21 mouse cellular contexts compared by ENCODE assay signal in the genomic region with DNA sequence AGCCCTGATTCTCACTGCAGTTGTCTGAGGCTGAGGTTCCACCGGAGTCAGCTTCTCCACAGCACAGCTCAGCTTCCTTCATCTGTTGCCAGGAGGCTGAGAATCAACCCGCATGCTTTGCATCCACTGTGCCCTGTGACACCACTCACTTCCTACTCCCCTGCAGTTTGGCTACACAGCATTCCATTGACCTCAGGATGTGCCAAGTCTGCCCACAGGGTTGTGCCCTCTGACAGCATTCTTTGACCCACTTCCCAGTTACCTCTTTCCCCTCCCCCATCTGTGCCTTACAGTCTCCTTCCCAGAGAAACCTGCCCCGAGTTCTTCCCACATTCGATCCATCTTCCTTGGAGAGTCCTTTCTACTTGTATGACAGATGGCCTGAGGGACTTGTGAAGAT. TPM values are rescaled to one million over a fixed set of nuclear protein-coding genes. Genes with fewer than 3 reads are reported as not detected.
DNase-seq lines count a peak whose midpoint lies in the region; ATAC-seq lines count a peak whose summit lies in the region.
"Had no signal": no experiment of that assay in that cellular context is flagged by ENCODE, and none has a peak within 500 bp of the region (broad histone marks: within the 10 kb centered on the region; RNA-seq: fewer than 3 reads in every experiment).

No protein-coding gene starts in this region.

- DNase-seq in cerebellum, adult 8-10 months = peak; percentile 20
- no peak for DNase-seq in cerebellum, postnatal 10 days
- DNase-seq in midbrain, embryonic 11.5 days (ENCODE audit: low spot score, missing footprints) = peak; percentile 64
- no peak for DNase-seq in midbrain, embryonic 14.5 days
- DNase-seq in fibroblast of lung, adult 2 months (ENCODE audit: low read depth) = peak; percentile 45
- no peak for DNase-seq in adrenal gland, adult 8-10 months
- no peak for DNase-seq in kidney, postnatal 36 days
- DNase-seq: adrenal gland, postnatal 36 days; cerebellum, adult 11 months; cerebellum, postnatal 14 days; gastrocnemius, postnatal 14 days had no signal

- no peaks in the 10 kb centered on the region for H3K9me3 ChIP-seq in midbrain, embryonic 11.5 days (ENCODE audit: control insufficient read depth, low read length)
- H3K9me3 ChIP-seq in midbrain, embryonic 14.5 days (ENCODE audit: control insufficient read depth, low read length) = no peaks in the 10 kb centered on the region
- H3K9me3 ChIP-seq: embryonic facial prominence, embryonic 12.5 days; forebrain, embryonic 12.5 days; heart, embryonic 12.5 days; hindbrain, embryonic 10.5 days; hindbrain, embryonic 15.5 days had no signal

- H3K27me3 ChIP-seq in midbrain, embryonic 11.5 days (ENCODE audit: control insufficient read depth, insufficient read depth, low read length) = peaks cover 2% of the 10 kb centered on the region; the same call in 1 of the 2 replicates
- H3K27me3 ChIP-seq in midbrain, embryonic 14.5 days (ENCODE audit: control insufficient read depth, insufficient read depth, low read length) = no peaks in the 10 kb centered on the region
- H3K27me3 ChIP-seq: hindbrain, embryonic 15.5 days had no signal

- H3K9ac ChIP-seq in midbrain, embryonic 11.5 days (ENCODE audit: low read length) = no peak overlapping the region
- H3K9ac ChIP-seq in midbrain, embryonic 14.5 days (replicated peaks; ENCODE audit: low read length) = no peak overlapping the region
- H3K9ac ChIP-seq: embryonic facial prominence, embryonic 12.5 days; forebrain, embryonic 12.5 days; heart, embryonic 12.5 days; hindbrain, embryonic 15.5 days had no signal

- no peak for ATAC-seq in midbrain, embryonic 11.5 days (ENCODE audit: low FRiP score)
- ATAC-seq in midbrain, embryonic 14.5 days (ENCODE audit: low FRiP score, low TSS enrichment) = no peak
- ATAC-seq: forebrain, embryonic 16.5 days; intestine, postnatal 0 days had no signal

- H3K4me2 ChIP-seq in midbrain, embryonic 11.5 days = no peak overlapping the region
- no peak overlapping the region for H3K4me2 ChIP-seq in midbrain, embryonic 14.5 days (ENCODE audit: low read length)
- H3K4me2 ChIP-seq: embryonic facial prominence, embryonic 12.5 days; forebrain, embryonic 12.5 days; heart, embryonic 12.5 days; hindbrain, embryonic 15.5 days had no signal

- no peaks in the 10 kb centered on the region for H3K36me3 ChIP-seq in midbrain, embryonic 11.5 days (ENCODE audit: control insufficient read depth, insufficient read depth, low read length)
- peaks cover 3% of the 10 kb centered on the region for H3K36me3 ChIP-seq in midbrain, embryonic 14.5 days (ENCODE audit: control insufficient read depth, insufficient read depth, low read length)
- H3K36me3 ChIP-seq: heart, embryonic 12.5 days; hindbrain, embryonic 15.5 days had no signal

- 74% methylated on average over 4 of the region's 4 CpGs for WGBS in midbrain, embryonic 11.5 days
- WGBS in midbrain, embryonic 14.5 days = 76% methylated on average over 4 of the region's 4 CpGs

- no peak overlapping the region for H3K4me3 ChIP-seq in midbrain, embryonic 11.5 days (ENCODE audit: low read depth, low read length)
- H3K4me3 ChIP-seq in midbrain, embryonic 14.5 days (replicated peaks; ENCODE audit: low read depth, low read length) = no peak overlapping the region
- H3K4me3 ChIP-seq: embryonic facial prominence, embryonic 12.5 days; forebrain, embryonic 12.5 days; heart, embryonic 12.5 days; hindbrain, embryonic 10.5 days; hindbrain, embryonic 15.5 days had no signal

- H3K27ac ChIP-seq in midbrain, embryonic 11.5 days (ENCODE audit: low read depth, low read length) = no peak overlapping the region
- H3K27ac ChIP-seq in midbrain, embryonic 14.5 days (replicated peaks; ENCODE audit: low read depth, low read length) = no peak overlapping the region
- H3K27ac ChIP-seq: embryonic facial prominence, embryonic 12.5 days; forebrain, embryonic 12.5 days; hindbrain, embryonic 10.5 days; hindbrain, embryonic 15.5 days had no signal

- peaks cover 23% of the 10 kb centered on the region for H3K4me1 ChIP-seq in midbrain, embryonic 11.5 days (ENCODE audit: control insufficient read depth, insufficient read depth, low read length)
- H3K4me1 ChIP-seq in midbrain, embryonic 14.5 days (ENCODE audit: control insufficient read depth, insufficient read depth, low read length) = peaks cover 17% of the 10 kb centered on the region

RNA-seq across cellular contexts. Expression of gene Lmtk3, which starts 1.3 kb away (rescaled TPM):
- 4.6 and 4.8 TPM in 2 replicates for polyA plus RNA-seq in midbrain, embryonic 11.5 days (2014; fragmentation: Nextera tagmentation; extraction: Ambion mirVana)
- polyA plus RNA-seq in midbrain, embryonic 14.5 days (2014; fragmentation: Nextera tagmentation; extraction: Ambion mirVana) = 25.2 and 30.2 TPM in 2 replicates
- 10 to 100 TPM in 3 of 4 experiments, 1 to 10 TPM in 1; 8.9 to 24.9 (median 15.5) TPM for total RNA-seq in adrenal gland, adult 8-10 months (2022)
- total RNA-seq: gastrocnemius, adult 18-20 months had no signal

RNA-seq across cellular contexts. Expression of gene Sult2b1, which starts 2.2 kb away (rescaled TPM):
- polyA plus RNA-seq in midbrain, embryonic 11.5 days (2014; fragmentation: Nextera tagmentation; extraction: Ambion mirVana) = 1.5 and 2.4 TPM in 2 replicates
- polyA plus RNA-seq in midbrain, embryonic 14.5 days (2014; fragmentation: Nextera tagmentation; extraction: Ambion mirVana) = 5.2 and 8.5 TPM in 2 replicates
- total RNA-seq in adrenal gland, adult 8-10 months (2022) = 1 to 10 TPM in 2 of 4 experiments, under 1 TPM in 2; 0.52 to 4.5 (median 1.8) TPM
- total RNA-seq: gastrocnemius, adult 18-20 months; gastrocnemius, postnatal 14 days; heart, adult 8-10 months; heart, postnatal 25 days had no signal

RNA-seq across cellular contexts. Expression of gene Cyth2, which starts 32.1 kb away (rescaled TPM):
- 224 and 225 TPM in 2 replicates for polyA plus RNA-seq in midbrain, embryonic 11.5 days (2014; fragmentation: Nextera tagmentation; extraction: Ambion mirVana)
- 281 and 288 TPM in 2 replicates for polyA plus RNA-seq in midbrain, embryonic 14.5 days (2014; fragmentation: Nextera tagmentation; extraction: Ambion mirVana)
- total RNA-seq in adrenal gland, adult 8-10 months (2022) = 100 to 1,000 TPM; 112 to 140 (median 122) TPM

RNA-seq across cellular contexts. Expression of gene Kcnj14, which starts 42.3 kb away (rescaled TPM):
- 0.69 and 0.75 TPM in 2 replicates for polyA plus RNA-seq in midbrain, embryonic 11.5 days (2014; fragmentation: Nextera tagmentation; extraction: Ambion mirVana)
- polyA plus RNA-seq in midbrain, embryonic 14.5 days (2014; fragmentation: Nextera tagmentation; extraction: Ambion mirVana) = 0.63 and 0.88 TPM in 2 replicates
- total RNA-seq in adrenal gland, adult 8-10 months (2022) = under 1 TPM; 0.17 to 0.65 (median 0.36) TPM

RNA-seq across cellular contexts. Expression of gene Grwd1, which starts 48.5 kb away (rescaled TPM):
- polyA plus RNA-seq in midbrain, embryonic 11.5 days (2014; fragmentation: Nextera tagmentation; extraction: Ambion mirVana) = 64.0 and 67.9 TPM in 2 replicates
- polyA plus RNA-seq in midbrain, embryonic 14.5 days (2014; fragmentation: Nextera tagmentation; extraction: Ambion mirVana) = 37.2 and 37.4 TPM in 2 replicates
- 10 to 100 TPM; 24.8 to 31.5 (median 30.0) TPM for total RNA-seq in adrenal gland, adult 8-10 months (2022)

Comparison
In these comparisons a context has a peak if more than half of its experiments do, and no peak if none do; other contexts are left out.
1. DNase-seq: peak in cerebellum, adult 8-10 months (single experiment), midbrain, embryonic 11.5 days (single experiment) and fibroblast of lung, adult 2 months (single experiment); none in cerebellum, postnatal 10 days (0 of 2), midbrain, embryonic 14.5 days (single experiment), adrenal gland, adult 8-10 months (single experiment) and kidney, postnatal 36 days (0 of 2).